Mouse (Mus musculus) left cerebral cortex, postnatal 4 days (tissue): ENCODE data around the gene Sez6. TPM values are rescaled to one million over a fixed set of nuclear protein-coding genes. Genes with fewer than 3 reads are reported as not detected.
A peak's percentile ranks its signal among the peaks of the same experiment; 100 is the strongest.

ENCODE experiments used
- DNase-seq: peaks from one replicate; pipeline ENCODE4 v3.0.0-alpha.2; 2022
- intact Hi-C: fragments of 180-260 bp; cut with DNase I; formaldehyde crosslinking; loops from one replicate; pipeline ENCODE4 v1.15.1; 2025
- total RNA-seq, 2 experiments: library from RNA; stranded (reverse); gene quantifications; 2 replicates each; pipeline ENCODE4 v1.2.3; 2021

Sez6 gene
- total RNA-seq, 2 experiments from 2014 or later: 246 to 287 TPM

GRCm38 (mm10) chr11:77975873-77976272 is 45.3 kb downstream of the Sez6 start:
- DNase-seq: no peak
- intact Hi-C loops: no loop called here

GRCm38 (mm10) chr11:77978161-77978560 is 47.6 kb downstream of the Sez6 start:
- DNase-seq: no peak
- intact Hi-C loops: no loop called here

GRCm38 (mm10) chr11:77979221-77979809 is 48.7 kb downstream of the Sez6 start:
- intact Hi-C loops: no loop called here
- no peak for DNase-seq

GRCm38 (mm10) chr11:77980281-77981204 is 49.9 kb downstream of the Sez6 start:
- no peak for DNase-seq
- intact Hi-C loops: no loop called here

DNA sequence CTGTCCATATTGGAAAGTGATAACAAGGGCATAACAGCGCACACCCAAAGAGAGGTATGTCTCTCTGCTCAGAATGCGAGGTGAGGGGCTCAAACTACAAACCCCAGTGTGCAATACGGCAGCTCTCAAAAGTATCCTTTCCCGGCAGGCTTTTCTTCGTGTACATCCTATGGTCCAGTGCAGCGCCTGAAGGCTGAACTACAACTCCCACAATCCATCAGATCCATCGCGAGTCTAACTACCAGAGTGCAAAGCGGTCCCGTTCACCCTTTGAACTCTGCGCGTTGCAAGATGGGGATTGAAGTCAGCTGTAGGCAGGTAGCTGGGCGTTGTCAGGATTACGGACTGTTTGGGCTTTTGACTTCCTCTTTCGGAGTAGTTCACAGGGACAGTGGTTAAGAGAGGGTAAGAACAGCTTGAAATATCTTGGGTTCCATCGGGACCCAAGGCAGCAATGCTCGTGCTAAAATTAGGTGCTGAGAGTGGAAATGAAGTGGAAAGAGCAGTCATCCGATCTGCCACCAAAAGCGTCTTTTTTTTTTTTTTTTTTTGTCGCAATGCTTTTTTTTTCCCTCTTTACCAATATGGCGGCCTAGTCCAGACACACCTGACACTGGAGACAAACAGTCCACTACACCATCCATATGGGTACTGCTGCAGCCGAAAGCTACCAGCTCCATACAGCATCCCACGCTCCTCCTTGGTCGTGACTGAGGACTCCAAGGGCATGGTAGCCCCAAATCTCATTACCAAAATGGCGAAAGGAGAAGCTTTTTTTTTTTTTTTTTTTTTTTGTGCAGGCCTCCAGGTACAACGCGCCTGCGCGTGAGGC is 51.2 kb downstream of the Sez6 start:
- intact Hi-C loops: no loop called here
- peak; percentile 92 for DNase-seq

- intact Hi-C loops: no loop called here
- DNase-seq: peak; percentile 100
Observed at GRCm38 (mm10) chr11:77982441-77982905, 51.9 kb downstream of the Sez6 start, which contains the start of gene Phf12. Gene Phf12, plus strand, starts transcription at chr11:77982754.

GRCm38 (mm10) chr11:77983191-77983936 is 52.8 kb downstream of the Sez6 start:
- DNase-seq: peak; percentile 60
- intact Hi-C loops: no loop called here

DNA sequence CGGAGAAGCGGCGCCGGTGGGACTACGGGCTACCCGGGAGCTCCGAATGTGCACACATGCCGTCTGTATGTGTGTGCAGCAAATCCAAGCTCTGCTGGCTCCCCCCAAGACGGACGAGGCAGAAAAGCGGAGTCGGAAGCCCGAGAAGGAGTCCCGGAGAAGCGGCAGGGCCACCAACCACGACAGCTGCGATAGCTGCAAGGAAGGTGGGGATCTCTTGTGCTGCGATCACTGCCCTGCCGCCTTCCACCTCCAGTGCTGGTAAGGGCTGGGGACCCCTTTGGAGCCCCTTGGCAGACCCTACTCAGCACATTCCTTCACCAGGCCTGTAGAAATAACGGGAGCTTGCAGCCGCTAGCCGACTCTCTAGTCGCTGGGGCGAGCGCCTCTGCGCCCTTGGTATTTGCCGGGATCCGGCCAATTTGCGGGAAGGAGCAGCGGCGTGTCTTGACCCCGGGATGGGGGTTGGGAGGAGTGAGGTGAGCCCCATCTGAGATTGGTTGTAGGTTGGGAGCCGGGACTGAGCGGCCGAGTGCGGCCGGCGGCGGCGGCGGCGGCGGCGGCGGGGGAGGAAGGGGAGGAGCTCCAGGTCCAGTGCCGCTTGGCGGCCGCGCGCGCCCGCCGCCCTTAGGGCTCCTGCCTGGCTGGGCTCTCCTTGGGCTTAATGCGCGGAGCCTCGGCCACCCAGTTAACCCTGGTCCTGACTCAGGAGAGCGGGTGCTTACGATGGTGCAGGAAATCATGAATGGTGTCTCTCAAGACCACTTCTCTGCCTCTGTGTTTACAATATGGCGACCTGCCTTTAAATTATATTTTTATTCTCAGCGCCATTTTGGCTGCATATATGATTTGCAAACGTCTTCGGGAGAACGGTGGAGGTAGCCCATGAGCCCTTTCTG is 53.6 kb downstream of the Sez6 start:
- intact Hi-C loops: no loop called here
- DNase-seq: peak; percentile 68

DNA sequence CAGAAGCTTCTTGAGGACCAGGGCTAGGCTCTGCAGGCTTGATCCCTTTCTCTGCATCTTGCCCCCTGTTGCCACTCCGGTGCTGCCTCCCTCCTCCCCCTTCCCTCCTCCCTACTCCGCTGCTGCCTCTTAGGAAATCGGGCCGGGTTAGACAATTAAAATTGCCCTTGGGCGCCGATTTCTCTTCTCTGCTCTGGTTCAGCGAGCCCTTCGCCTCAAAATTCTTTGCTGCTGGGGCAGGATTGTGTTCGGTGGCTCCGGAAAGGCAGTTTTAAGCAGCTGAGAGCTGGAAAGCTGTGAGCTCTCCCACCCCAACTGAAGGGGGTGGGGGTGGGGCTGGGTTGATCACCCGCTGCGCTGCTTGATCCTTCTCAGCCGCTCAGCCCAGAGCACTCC is 54.2 kb downstream of the Sez6 start:
- DNase-seq: peak; percentile 59
- intact Hi-C loops: no loop called here

DNA sequence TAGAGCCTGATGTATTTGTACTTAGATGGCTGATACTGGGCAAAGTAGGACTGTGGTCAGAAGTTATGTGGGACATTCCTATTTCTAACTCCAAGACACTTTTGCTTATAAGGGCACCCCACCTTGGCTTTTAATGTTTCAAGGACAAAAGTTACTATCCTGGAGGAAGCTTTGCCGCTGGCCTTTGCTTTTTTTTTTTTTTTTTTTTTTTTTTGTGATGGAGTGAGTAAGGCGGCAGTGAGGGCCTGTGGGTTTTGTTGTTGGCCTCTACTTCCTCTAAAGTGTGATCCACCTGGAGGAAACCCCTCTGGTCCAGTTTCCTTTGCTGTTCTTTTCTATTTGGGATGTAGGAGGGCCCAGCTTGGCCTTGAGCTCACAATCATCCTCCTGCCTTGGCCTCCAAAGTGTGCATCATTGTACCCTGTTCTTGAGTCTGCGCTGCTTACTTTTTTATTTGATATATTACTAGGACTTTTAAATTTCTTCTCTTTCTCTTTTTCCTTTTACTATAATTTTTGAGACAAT is 55.0 kb downstream of the Sez6 start:
- DNase-seq: no peak
- intact Hi-C loops: no loop called here

DNA sequence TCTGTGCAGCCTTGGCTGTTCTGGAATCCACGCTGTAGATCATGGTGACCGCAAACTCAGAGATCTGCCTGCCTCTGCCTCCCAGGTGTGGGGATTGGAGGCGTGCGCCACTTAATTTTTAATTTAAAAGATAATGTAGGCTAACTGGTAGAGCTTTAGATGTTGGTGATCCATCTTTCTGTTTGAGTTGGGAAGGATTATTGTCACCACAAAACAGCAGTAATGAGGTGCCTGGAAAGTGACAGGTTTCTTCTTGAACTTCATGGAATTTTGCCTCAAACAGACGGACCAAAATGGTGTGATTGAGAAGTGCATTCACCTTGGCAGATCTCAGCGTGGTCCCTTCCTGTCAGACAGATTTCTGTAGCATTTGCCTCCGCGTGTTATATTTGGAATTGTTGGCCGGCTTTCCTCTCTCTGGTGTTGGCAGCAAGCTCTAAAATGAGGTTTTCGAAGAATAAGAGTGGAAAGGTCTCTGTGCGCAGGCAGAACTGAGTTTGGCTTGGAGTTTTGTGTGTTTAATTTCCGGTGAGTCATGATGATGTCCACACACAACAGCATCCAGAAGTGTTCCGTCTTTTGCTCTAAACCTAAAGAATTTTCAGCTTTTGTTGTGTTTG is 58.6 kb downstream of the Sez6 start:
- intact Hi-C loops: no loop called here

DNA sequence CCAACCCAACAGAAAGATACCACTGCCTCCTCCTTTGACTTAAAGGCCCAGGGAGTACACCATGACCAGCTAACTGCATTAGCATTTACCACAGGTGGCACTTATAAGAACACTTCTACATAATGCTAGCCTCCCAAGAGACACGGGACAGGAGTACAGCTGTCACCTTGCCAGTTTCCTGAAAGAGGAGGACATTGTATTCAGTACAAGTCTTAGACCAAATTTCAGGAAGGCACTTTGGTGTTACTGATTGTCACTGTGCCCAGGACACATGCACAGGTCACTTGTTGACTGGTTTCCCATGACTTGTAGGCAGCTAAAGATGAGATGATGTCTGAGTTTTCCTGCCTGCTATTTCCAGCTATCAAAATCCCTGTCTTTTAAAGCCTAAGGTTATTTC is 65.0 kb downstream of the Sez6 start:
- intact Hi-C loops: no loop called here
- no peak for DNase-seq

More for the DNA sequence above, 58.6 kb downstream of the Sez6 start:
- no peak for DNase-seq

- no peak for DNase-seq
- intact Hi-C loops: no loop called here
Observed at GRCm38 (mm10) chr11:78006446-78006845, 75.8 kb downstream of the Sez6 start.

GRCm38 (mm10) chr11:78019676-78020075 is 89.1 kb downstream of the Sez6 start:
- peak; percentile 74 for DNase-seq
- intact Hi-C loops: no loop called here

GRCm38 (mm10) chr11:78023607-78024006 is 93.0 kb downstream of the Sez6 start:
- DNase-seq: no peak
- intact Hi-C loops: no loop called here
